Mouse (Mus musculus) neural tube, embryonic 12.5 days (tissue): Measurements from ENCODE around the gene Kbtbd12. TPM values are rescaled to one million over a fixed set of nuclear protein-coding genes. Genes with fewer than 3 reads are reported as not detected.

ENCODE experiments used
- ATAC-seq: fragments of 200-750 bp; cut with Nextera tagmentation; 2 replicates; pipeline ENCODE4 v1.8.0; 2017; ENCODE audit warnings: low read depth, mild to moderate bottlenecking, moderate TSS enrichment, moderate library complexity; ENCODE audit not compliant: low FRiP score
- H3K27ac ChIP-seq: fragments of 300-500 bp; sonication (generic); 2 replicates; pipeline ENCODE4 v1.5.1; 2016
- H3K27me3 ChIP-seq: fragments of 300-500 bp; sonication (generic); replicated peaks from 2 replicates; pipeline ENCODE4 v1.6.1; 2016; ENCODE audit warnings: mild to moderate bottlenecking
- H3K36me3 ChIP-seq: fragments of 300-500 bp; sonication (generic); 2 replicates; pipeline ENCODE4 v1.6.1; 2016; ENCODE audit warnings: mild to moderate bottlenecking
- H3K4me1 ChIP-seq: fragments of 300-500 bp; sonication (generic); 2 replicates; pipeline ENCODE4 v1.6.1; 2016
- H3K4me2 ChIP-seq: fragments of 300-500 bp; sonication (generic); replicated peaks from 2 replicates; pipeline ENCODE4 v1.6.1; 2016; ENCODE audit warnings: mild to moderate bottlenecking
- H3K4me3 ChIP-seq: fragments of 300-500 bp; sonication (generic); 2 replicates; pipeline ENCODE4 v1.5.1; 2016
- H3K9ac ChIP-seq: fragments of 300-500 bp; sonication (generic); 2 replicates; pipeline ENCODE4 v1.6.1; 2016; ENCODE audit warnings: mild to moderate bottlenecking
- H3K9me3 ChIP-seq: fragments of 300-500 bp; sonication (generic); 2 replicates; pipeline ENCODE4 v1.6.1; 2016; ENCODE audit warnings: mild to moderate bottlenecking
- WGBS: fragments of 180-500 bp; shearing (Covaris S2); methylation state at CpG from one replicate; pipeline ENCODE4 v1.1.7; 2016; 5-methylcytosine and 5-hydroxymethylcytosine counted together
- polyA plus RNA-seq: library from polyadenylated mRNA; unstranded; fragments of >200 nt; fragmentation: Nextera tagmentation; extraction: Ambion mirVana; gene quantifications from 2 replicates; pipeline ENCODE4 v1.2.1, GENCODE M21; 2016

Kbtbd12 gene
- polyA plus RNA-seq, 1 experiment from 2014 or later, result not detected

- Histone ChIP-seq H3K36me3 (no peaks in the 10 kb centered on the region), H3K27me3 (no peaks in the 10 kb centered on the region), H3K4me3 (no peak overlapping the region), H3K4me1 (no peaks in the 10 kb centered on the region), H3K27ac (no peak overlapping the region), H3K9me3 (no peaks in the 10 kb centered on the region), H3K9ac (no peak overlapping the region), H3K4me2 (no peak overlapping the region)
- 55% methylated on average over 5 of the region's 5 CpGs for WGBS
- ATAC-seq, result no peak
Observed at GRCm38 (mm10) chr6:88619542-88619941, 18.2 kb downstream of the Kbtbd12 start.

GRCm38 (mm10) chr6:88615352-88615751 lies 22.4 kb downstream of the Kbtbd12 start:
- ATAC-seq, result no peak
- H3K4me2 ChIP-seq, result no peak overlapping the region
- H3K9ac ChIP-seq, result no peak overlapping the region
- H3K27ac ChIP-seq, result no peak overlapping the region
- WGBS, result 79% methylated on average over 2 of the region's 2 CpGs
- H3K9me3 ChIP-seq, result no peaks in the 10 kb centered on the region
- H3K4me1 ChIP-seq, result no peaks in the 10 kb centered on the region
- no peak overlapping the region for H3K4me3 ChIP-seq
- H3K27me3 ChIP-seq, result no peaks in the 10 kb centered on the region
- H3K36me3 ChIP-seq, result no peaks in the 10 kb centered on the region

GRCm38 (mm10) chr6:88606417-88606816 lies 31.3 kb downstream of the Kbtbd12 start:
- Histone ChIP-seq H3K27ac (no peak overlapping the region), H3K36me3 (no peaks in the 10 kb centered on the region), H3K4me3 (no peak overlapping the region), H3K9ac (no peak overlapping the region), H3K9me3 (no peaks in the 10 kb centered on the region), H3K27me3 (peaks cover 4% of the 10 kb centered on the region; the same call in 1 of the 2 replicates), H3K4me2 (no peak overlapping the region), H3K4me1 (no peaks in the 10 kb centered on the region)
- ATAC-seq, result no peak
- WGBS, result 69% methylated on average over 2 of the region's 2 CpGs

- Histone ChIP-seq H3K27ac (no peak overlapping the region), H3K9ac (no peak overlapping the region), H3K36me3 (no peaks in the 10 kb centered on the region), H3K9me3 (no peaks in the 10 kb centered on the region), H3K4me1 (no peaks in the 10 kb centered on the region), H3K27me3 (peaks cover 4% of the 10 kb centered on the region; the same call in 1 of the 2 replicates), H3K4me2 (no peak overlapping the region), H3K4me3 (no peak overlapping the region)
- no peak for ATAC-seq
- WGBS, result 83% methylated on average over 2 of the region's 2 CpGs
Observed at GRCm38 (mm10) chr6:88605715-88606114, 32.0 kb downstream of the Kbtbd12 start.

- H3K9ac ChIP-seq, result no peak overlapping the region
- no peak overlapping the region for H3K27ac ChIP-seq
- peaks cover 4% of the 10 kb centered on the region; the same call in 1 of the 2 replicates for H3K27me3 ChIP-seq
- no peak for ATAC-seq
- no peaks in the 10 kb centered on the region for H3K36me3 ChIP-seq
- 75% methylated on average over 2 of the region's 2 CpGs for WGBS
- H3K4me1 ChIP-seq, result no peaks in the 10 kb centered on the region
- no peak overlapping the region for H3K4me2 ChIP-seq
- H3K9me3 ChIP-seq, result no peaks in the 10 kb centered on the region
- no peak overlapping the region for H3K4me3 ChIP-seq
Observed at GRCm38 (mm10) chr6:88605235-88605634, 32.5 kb downstream of the Kbtbd12 start.

GRCm38 (mm10) chr6:88596108-88596507 lies 41.6 kb downstream of the Kbtbd12 start:
- no peak overlapping the region for H3K9ac ChIP-seq
- H3K4me2 ChIP-seq, result no peak overlapping the region
- WGBS, result 75% methylated on average over 2 of the region's 2 CpGs
- no peak for ATAC-seq
- H3K4me1 ChIP-seq, result no peaks in the 10 kb centered on the region
- H3K36me3 ChIP-seq, result no peaks in the 10 kb centered on the region
- H3K27ac ChIP-seq, result no peak overlapping the region
- H3K4me3 ChIP-seq, result no peak overlapping the region
- H3K9me3 ChIP-seq, result no peaks in the 10 kb centered on the region
- H3K27me3 ChIP-seq, result no peaks in the 10 kb centered on the region

- Histone ChIP-seq H3K4me3 (no peak overlapping the region), H3K9me3 (no peaks in the 10 kb centered on the region), H3K36me3 (no peaks in the 10 kb centered on the region), H3K27ac (no peak overlapping the region), H3K27me3 (no peaks in the 10 kb centered on the region), H3K9ac (no peak overlapping the region), H3K4me1 (no peaks in the 10 kb centered on the region), H3K4me2 (no peak overlapping the region)
- WGBS, result 86% methylated on average over 6 of the region's 6 CpGs
- no peak for ATAC-seq
Observed at GRCm38 (mm10) chr6:88592367-88592766, 45.4 kb downstream of the Kbtbd12 start.

GRCm38 (mm10) chr6:88590231-88590630 lies 47.5 kb downstream of the Kbtbd12 start:
- no peaks in the 10 kb centered on the region for H3K27me3 ChIP-seq
- no peak for ATAC-seq
- no peak overlapping the region for H3K4me2 ChIP-seq
- no peaks in the 10 kb centered on the region for H3K4me1 ChIP-seq
- WGBS, result 89% methylated on average over 4 of the region's 4 CpGs
- H3K9ac ChIP-seq, result no peak overlapping the region
- H3K9me3 ChIP-seq, result no peaks in the 10 kb centered on the region
- no peak overlapping the region for H3K27ac ChIP-seq
- no peaks in the 10 kb centered on the region for H3K36me3 ChIP-seq
- H3K4me3 ChIP-seq, result no peak overlapping the region

- Histone ChIP-seq H3K9me3 (no peaks in the 10 kb centered on the region), H3K4me2 (no peak overlapping the region), H3K4me3 (no peak overlapping the region), H3K4me1 (no peaks in the 10 kb centered on the region), H3K36me3 (no peaks in the 10 kb centered on the region), H3K27ac (no peak overlapping the region), H3K27me3 (no peaks in the 10 kb centered on the region), H3K9ac (no peak overlapping the region)
- WGBS, result 34% methylated on average over 5 of the region's 5 CpGs
- no peak for ATAC-seq
Observed at GRCm38 (mm10) chr6:88589517-88589916, 48.2 kb downstream of the Kbtbd12 start.

GRCm38 (mm10) chr6:88588581-88589256 lies 49.0 kb downstream of the Kbtbd12 start:
- Histone ChIP-seq H3K36me3 (no peaks in the 10 kb centered on the region), H3K4me2 (no peak overlapping the region), H3K27ac (no peak overlapping the region), H3K9me3 (no peaks in the 10 kb centered on the region), H3K4me3 (no peak overlapping the region), H3K27me3 (no peaks in the 10 kb centered on the region), H3K9ac (no peak overlapping the region), H3K4me1 (no peaks in the 10 kb centered on the region)
- ATAC-seq, result no peak
- WGBS, result 81% methylated on average over 7 of the region's 7 CpGs

- Histone ChIP-seq H3K27ac (no peak overlapping the region), H3K4me1 (no peaks in the 10 kb centered on the region), H3K36me3 (no peaks in the 10 kb centered on the region), H3K27me3 (no peaks in the 10 kb centered on the region), H3K4me3 (no peak overlapping the region), H3K4me2 (no peak overlapping the region), H3K9me3 (no peaks in the 10 kb centered on the region), H3K9ac (no peak overlapping the region)
- no peak for ATAC-seq
- 90% methylated on average over 3 of the region's 3 CpGs for WGBS
Observed at GRCm38 (mm10) chr6:88587091-88587490, 50.7 kb downstream of the Kbtbd12 start.

GRCm38 (mm10) chr6:88583950-88584349 lies 53.8 kb downstream of the Kbtbd12 start:
- Histone ChIP-seq H3K36me3 (no peaks in the 10 kb centered on the region), H3K4me3 (no peak overlapping the region), H3K4me1 (no peaks in the 10 kb centered on the region), H3K4me2 (no peak overlapping the region), H3K27me3 (no peaks in the 10 kb centered on the region), H3K27ac (no peak overlapping the region), H3K9me3 (no peaks in the 10 kb centered on the region), H3K9ac (no peak overlapping the region)
- 91% methylated on average over 4 of the region's 4 CpGs for WGBS
- ATAC-seq, result no peak

GRCm38 (mm10) chr6:88576495-88576894 lies 61.3 kb downstream of the Kbtbd12 start:
- Histone ChIP-seq H3K9ac (no peak overlapping the region), H3K27ac (no peak overlapping the region), H3K4me1 (no peaks in the 10 kb centered on the region), H3K27me3 (no peaks in the 10 kb centered on the region), H3K4me2 (no peak overlapping the region), H3K36me3 (no peaks in the 10 kb centered on the region), H3K9me3 (no peaks in the 10 kb centered on the region), H3K4me3 (no peak overlapping the region)
- ATAC-seq, result no peak
- 84% methylated on average over 11 of the region's 11 CpGs for WGBS
